Mouse (Mus musculus): ENCODE data around the gene Msh2.

Msh2 gene

GRCm38 (mm10) chr17:87698996-87699765, 27.1 kb downstream of the Msh2 start:
- no peak for ATAC-seq (ENCODE audit: insufficient number of reproducible peaks, low FRiP score, low TSS enrichment)

DNA sequence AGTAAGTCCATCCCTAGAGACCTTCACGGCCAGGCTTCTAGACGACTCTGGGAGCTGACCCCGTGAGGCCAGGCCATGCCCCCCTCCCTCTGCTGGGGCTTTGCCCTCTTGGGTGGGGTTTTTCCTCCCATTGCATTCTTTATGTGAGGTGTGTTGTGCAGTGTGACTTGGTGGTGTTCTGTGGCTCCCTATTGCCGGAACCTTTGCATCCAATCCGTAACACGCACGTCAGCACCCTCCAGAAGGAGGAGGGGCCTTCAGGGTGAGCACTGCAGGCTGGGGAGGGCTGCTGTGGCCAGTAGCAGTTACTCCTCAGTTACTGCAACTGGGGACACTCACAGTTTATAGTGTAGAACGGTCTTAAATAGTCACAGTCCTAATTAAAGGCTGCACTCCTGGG, 28.0 kb downstream of the Msh2 start:
- no peak for ATAC-seq (ENCODE audit: insufficient number of reproducible peaks, low FRiP score, low TSS enrichment)

DNA sequence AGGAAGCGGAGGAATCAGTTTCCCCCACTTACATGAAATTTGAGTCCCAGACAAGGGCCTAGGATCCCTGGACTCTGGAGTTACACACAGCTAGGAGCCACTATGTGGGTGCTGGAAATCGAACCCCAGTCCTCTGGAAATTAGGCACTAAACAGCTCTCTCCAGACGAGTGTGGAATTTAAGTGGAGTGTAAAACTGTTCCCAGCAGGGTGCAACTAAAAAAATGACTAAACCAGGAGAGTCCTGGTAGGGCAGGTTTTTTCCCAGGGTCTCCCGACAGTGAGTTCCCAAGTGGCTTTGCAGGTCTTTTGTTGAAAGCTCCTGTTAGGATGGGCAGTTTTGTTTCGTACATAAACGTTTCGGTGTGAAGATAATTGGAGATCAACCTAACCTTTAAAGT, 52.6 kb downstream of the Msh2 start:
- ATAC-seq (ENCODE audit: insufficient number of reproducible peaks, low FRiP score, low TSS enrichment): no peak

GRCm38 (mm10) chr17:87726489-87727356, 54.6 kb downstream of the Msh2 start:
- no peak for ATAC-seq (ENCODE audit: insufficient number of reproducible peaks, low FRiP score, low TSS enrichment)

GRCm38 (mm10) chr17:87731962-87732361, 59.8 kb downstream of the Msh2 start:
- ATAC-seq (ENCODE audit: insufficient number of reproducible peaks, low FRiP score, low TSS enrichment): no peak

GRCm38 (mm10) chr17:87734471-87734870, 62.3 kb downstream of the Msh2 start:
- no peak for ATAC-seq (ENCODE audit: insufficient number of reproducible peaks, low FRiP score, low TSS enrichment)

DNA sequence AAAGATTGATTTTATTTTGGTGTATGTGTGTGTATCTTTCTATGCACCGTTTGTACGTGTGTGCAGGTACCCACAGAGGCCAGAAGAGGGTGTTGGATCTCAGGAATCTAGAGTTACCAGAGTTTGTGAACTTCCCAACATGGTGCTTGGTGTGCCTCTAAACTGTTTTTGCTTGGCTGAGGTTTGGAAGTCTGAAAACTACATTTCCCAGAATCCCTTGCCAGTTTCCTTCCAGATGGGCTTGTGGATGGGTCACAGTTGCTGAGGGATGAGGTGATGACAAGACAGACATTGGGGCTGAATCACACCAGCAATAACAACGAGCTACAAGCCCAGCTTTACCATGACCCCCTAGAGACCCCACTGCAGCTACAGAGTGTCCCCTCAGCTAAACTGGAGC, 65.0 kb downstream of the Msh2 start:
- no peak for ATAC-seq (ENCODE audit: insufficient number of reproducible peaks, low FRiP score, low TSS enrichment)

DNA sequence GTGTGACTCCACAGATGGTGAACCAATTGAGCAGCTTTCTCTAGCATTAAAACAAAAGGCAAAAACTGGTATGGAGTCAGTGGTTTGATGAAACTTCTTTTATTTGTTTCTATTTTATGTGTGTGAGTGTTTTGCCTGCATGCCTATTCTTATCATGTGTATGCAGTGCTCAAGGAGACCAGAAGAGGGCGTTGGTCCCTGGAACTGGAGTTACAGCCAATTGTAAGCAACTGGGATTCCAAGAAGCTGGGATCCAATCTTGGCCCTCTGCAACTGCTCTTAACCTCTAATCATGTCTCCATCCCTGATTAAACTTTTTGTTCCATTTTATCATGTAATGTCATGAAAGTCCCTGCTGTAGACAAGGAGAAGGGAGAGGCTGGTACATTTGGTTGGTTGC, 67.7 kb downstream of the Msh2 start:
- no peak for ATAC-seq (ENCODE audit: insufficient number of reproducible peaks, low FRiP score, low TSS enrichment)

DNA sequence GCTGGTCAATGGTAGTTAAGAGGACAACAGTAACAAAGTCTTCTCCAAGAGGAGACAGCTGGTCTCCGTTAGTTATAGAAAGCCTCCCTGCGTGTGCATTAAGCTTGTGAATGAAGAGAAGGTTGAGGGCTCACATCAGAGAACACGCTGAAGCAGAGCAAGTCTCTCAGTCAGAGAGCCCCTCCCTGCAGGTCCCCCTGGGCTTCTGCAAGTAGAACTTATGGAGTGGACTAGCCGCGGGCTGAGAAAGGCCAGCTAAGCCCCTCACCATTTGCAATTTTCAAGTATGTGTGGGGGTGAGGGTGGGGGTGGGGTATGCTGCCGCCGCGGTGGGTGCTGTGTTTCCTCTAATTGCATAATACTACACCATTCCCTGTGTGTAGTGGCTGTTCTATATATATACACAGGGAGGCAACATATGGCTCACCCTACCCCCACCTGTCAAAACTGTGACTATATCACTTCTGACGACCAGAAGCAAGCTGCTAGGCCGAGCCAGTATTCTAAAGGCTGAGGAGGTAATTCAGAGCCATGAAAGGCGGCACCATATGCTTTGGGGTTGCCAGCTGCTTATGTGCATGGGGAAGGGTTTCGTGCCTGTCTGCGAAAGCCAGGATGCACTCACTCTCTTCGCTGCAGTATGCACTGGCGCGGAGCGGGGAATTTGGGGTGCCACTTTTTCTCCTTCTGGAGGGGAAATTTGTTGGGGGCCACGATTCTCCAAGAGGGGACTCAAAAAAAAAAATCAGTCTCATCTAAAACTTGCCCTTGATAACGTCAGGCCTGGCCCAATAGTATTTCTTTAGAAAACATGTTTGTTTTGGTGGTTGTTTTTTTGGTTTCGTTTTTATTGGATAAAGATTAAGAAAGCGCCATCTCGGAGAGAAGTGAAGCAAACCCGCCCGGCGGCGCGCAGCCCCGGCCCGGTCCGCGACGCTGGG, 73.1 kb downstream of the Msh2 start:
- peak; percentile 76 for ATAC-seq (ENCODE audit: insufficient number of reproducible peaks, low FRiP score, low TSS enrichment)

DNA sequence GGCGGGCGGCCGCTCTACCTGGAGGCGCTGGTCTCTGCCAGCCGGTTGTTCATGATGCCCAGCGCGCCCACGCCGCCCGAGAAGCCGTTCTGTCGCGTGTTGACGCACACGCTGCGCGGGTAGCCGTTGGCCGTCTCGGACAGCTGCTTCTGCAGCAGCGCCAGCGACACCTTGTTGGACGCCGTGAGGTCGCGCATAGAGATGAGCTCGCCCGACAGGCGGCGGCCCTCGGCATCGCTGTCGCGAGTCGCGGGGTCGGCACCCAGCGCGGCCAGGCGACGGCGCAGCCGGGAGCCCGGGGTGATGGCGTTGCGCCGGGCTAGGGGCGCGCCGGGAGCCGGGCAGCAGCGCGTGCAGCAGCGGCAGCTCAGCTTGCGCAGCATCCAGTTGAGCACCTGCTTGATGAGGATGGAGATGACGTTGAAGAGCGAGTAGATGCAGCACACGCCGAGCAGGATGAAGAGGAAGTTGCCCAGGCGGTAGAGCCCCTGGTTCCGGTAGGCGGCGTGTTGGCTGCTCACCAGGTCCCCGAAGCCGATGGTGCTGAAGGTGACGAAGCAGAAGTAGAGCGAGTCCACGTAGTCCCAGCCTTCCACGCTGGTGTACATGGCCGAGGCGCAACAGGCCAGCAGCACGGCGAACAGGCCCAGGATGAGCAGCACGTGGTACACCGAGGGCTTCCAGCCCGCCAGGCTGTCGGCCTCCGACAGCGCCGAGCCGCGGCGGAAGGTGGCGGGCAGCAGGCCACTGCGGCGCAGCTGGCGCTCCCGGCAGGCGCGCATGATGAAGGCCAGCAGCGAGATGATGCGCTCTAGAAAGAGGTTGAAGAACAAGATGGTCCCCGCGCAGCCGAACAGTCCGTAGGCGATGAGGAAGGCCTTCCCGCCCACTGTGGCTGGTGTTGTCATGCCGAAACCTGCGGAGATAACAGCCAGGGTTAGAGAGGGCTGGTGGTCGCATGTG, 74.1 kb downstream of the Msh2 start:
- ATAC-seq (ENCODE audit: insufficient number of reproducible peaks, low FRiP score, low TSS enrichment): peak; percentile 54; the same call in 1 of the 2 replicates

GRCm38 (mm10) chr17:87760315-87760714, 88.2 kb downstream of the Msh2 start:
- 0 out of 2 replicates have a peak, but pooled peaks have one; percentile 43 for ATAC-seq (ENCODE audit: insufficient number of reproducible peaks, low FRiP score, low TSS enrichment)

DNA sequence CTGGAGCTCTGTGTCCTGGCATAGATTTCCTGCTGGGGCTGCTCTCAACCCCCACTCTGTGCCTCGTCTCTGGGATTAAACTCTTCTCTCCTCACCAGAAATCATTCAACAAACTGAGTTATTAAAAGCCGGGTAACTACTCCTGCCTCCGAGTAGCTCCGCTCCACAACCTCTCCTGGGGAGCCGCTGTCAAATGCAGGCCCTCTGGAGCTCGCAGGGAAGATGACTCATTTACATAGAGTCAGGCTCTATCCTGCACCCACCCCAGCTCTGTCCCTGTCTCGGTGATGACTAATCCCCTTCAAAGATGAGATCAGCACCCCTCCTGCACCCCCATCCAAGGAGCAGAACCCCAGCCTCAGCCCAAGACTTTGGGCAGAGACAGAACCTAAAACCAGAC, 91.0 kb downstream of the Msh2 start:
- no peak for ATAC-seq (ENCODE audit: insufficient number of reproducible peaks, low FRiP score, low TSS enrichment)

GRCm38 (mm10) chr17:87765031-87765430, 92.9 kb downstream of the Msh2 start:
- no peak for ATAC-seq (ENCODE audit: insufficient number of reproducible peaks, low FRiP score, low TSS enrichment)

- ATAC-seq (ENCODE audit: insufficient number of reproducible peaks, low FRiP score, low TSS enrichment): no peak
These were observed 94.8 kb downstream of the Msh2 start for GRCm38 (mm10) chr17:87766888-87767287.

GRCm38 (mm10) chr17:87770766-87771165, 98.6 kb downstream of the Msh2 start:
- peak; percentile 91 for ATAC-seq (ENCODE audit: insufficient number of reproducible peaks, low FRiP score, low TSS enrichment)

GRCm38 (mm10) chr17:87773175-87773574, 101.0 kb downstream of the Msh2 start:
- ATAC-seq (ENCODE audit: insufficient number of reproducible peaks, low FRiP score, low TSS enrichment): no peak

All from cerebellum, adult (tissue).